Mouse (Mus musculus) heart, adult 11 months (tissue): ENCODE results near the gene Gm8271.
"Not testable (repeated sequence)": the region's sequence is repeated elsewhere in the genome, so short reads cannot be mapped to it uniquely, and the experiment has no call there.

ENCODE experiments used
- DNase-seq: peaks from one replicate; pipeline ENCODE4 v3.0.0; 2022

The Gm8271 gene

GRCm38 (mm10) chr14:5185493-5185892 is at the start of gene Gm8271:
TSS of gene Gm8271 (plus strand) at chr14:5185793.
- not testable (repeated sequence) for DNase-seq

- not testable (repeated sequence) for DNase-seq
Observed at GRCm38 (mm10) chr14:5164235-5164634, 21.4 kb upstream of the Gm8271 start, which contains the start of gene Gm3317. TSS of gene Gm3317 (plus strand) at chr14:5164535.
